Mouse (Mus musculus) testis, postnatal 10 days (tissue): Measurements from ENCODE around the gene Olfr411.

Experiments
- DNase-seq: peaks from one replicate; pipeline ENCODE4 v3.0.0; 2021; ENCODE audit warnings: low spot score

Gene Olfr411

GRCm38 (mm10) chr11:74352550-74352949 is at the start of gene Olfr411:
Gene Olfr411 (minus strand): TSS chr11:74352650.
- DNase-seq, result no peak

DNA sequence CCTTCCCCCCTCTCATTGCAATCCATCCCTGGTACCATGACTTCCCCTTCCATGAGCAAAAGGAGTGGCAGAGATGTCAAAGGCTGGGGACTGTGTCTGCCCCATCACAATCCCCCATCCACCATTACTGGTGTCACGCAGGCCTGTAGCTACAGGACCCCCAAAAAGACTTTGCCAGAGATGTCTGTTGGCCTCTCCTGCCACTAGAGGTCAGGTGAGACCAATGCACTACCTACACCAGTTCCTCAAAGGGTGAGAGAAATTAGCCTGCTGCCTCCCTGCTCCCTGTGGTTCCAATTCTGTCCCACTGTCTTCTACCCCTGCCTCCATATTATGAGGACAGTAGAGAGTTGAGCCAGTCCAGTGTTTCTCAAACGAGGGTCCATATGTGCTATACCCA is 49.7 kb upstream of the Olfr411 start:
- DNase-seq, result no peak

GRCm38 (mm10) chr11:74395583-74395982 is 43.1 kb upstream of the Olfr411 start:
- DNase-seq, result peak; percentile 57

DNA sequence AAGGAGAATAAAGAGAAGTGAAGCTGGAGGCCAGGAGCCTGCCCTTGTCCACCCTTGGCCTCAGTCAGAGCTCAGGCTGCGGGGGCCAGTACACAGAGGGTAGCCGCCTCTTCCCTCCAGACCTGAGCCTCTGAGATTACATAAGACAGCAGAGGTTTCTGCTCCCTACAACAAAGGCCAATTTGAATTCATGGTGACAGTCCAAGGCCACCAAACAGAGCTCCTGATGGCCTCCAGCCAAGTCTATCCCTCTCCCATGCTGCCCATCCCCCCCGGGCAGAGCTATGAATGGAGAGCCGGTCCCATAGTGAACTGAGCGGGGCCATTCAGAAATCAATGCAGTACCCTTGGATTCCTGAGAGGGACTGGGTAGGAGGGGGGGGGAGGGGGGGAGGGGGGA is 41.0 kb upstream of the Olfr411 start:
- DNase-seq, result peak; percentile 74

- DNase-seq, result no peak
Measured at GRCm38 (mm10) chr11:74392903-74393302, 40.5 kb upstream of the Olfr411 start.

DNA sequence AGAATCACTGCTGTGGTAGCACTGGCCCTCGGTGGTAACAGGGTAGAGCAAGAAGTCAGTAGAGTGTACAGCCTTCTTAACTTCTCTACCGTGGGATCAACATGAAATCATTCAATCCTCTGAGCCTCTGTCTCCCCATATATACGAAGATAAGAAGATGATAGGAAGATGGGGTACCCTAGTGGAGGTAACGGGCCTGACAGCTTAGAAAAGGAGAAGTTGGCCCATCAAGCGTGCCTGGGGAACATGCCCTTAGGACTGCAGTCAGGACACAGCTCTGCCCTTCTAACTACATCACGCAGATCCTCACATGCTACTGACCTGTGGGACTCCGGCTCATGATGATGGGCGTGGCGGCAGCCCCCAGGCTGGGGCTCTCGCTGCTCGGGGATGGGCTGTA is 39.4 kb upstream of the Olfr411 start:
- DNase-seq, result no peak

DNA sequence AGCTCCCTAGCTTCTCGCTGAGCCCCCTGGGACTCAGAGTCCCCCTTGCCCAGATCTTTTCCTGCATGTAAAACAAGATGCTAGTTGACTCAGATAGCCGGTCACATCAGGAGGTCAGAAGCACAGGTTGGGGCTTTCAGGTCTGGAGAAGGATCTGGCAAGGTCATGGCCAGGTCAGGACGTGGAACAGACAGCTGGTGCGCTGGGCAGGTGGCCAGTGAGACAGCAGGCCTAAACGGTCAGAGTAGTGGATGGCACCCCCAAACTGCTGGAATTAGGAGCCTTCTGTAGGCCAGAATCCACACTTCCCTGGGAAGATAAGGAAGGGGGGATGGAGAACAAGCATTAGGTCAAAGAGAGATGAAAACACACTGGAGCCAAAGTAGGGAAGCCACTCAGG is 34.8 kb upstream of the Olfr411 start:
- peak; percentile 54 for DNase-seq

- no peak for DNase-seq
Measured at GRCm38 (mm10) chr11:74385674-74386073, 33.2 kb upstream of the Olfr411 start.

DNA sequence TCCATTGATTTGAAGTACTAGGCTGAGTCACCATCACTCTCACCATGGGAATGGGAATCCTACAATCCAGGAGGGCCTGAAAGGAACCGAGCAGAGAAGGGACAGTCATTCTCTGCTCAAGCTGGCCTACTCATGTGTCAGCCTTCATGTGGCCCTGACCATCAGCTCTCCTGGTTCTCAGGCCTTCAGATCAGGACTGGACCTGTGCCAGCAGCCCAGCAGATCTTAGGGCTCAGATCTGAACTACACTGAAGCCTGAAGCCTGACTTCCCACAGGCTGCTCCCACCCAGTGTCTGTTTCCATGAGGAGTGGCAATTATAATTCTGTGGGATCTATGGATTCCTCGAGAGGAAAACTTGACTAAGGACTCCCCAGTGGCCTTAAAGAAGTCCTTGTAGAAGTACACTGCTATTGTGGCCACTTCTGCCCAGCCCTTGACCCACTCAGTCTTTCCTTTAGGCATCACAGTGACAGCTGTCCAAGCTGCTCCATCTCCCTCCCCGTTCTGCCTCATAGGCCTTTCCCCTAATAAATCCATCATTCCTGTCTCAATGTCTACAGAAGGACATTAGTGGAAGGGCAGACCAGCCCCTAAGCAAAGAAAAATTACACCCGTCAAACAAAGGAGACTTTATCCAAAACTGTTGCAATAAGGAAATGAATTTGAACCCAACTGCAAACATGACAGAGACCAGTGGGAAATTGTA is 26.9 kb upstream of the Olfr411 start:
- DNase-seq, result no peak

DNA sequence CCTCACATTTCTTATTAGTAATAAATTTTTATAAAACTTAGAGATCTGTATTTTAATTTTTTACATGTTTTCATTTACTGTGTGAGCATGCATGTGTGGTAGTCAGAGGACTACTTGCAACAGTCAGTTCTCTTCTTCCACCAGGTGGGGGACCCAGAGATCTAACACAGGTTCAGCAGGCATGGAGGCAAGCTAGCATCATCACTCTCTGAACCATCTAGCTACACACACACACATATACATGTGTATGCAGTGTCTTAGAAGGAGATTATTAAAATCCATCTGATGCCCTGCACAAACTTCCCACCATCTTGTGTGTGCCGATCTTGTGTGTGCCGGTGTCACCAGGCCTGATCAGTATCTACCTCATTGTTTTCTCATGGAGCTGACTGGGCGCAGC is 24.4 kb upstream of the Olfr411 start:
- DNase-seq, result peak; percentile 64

DNA sequence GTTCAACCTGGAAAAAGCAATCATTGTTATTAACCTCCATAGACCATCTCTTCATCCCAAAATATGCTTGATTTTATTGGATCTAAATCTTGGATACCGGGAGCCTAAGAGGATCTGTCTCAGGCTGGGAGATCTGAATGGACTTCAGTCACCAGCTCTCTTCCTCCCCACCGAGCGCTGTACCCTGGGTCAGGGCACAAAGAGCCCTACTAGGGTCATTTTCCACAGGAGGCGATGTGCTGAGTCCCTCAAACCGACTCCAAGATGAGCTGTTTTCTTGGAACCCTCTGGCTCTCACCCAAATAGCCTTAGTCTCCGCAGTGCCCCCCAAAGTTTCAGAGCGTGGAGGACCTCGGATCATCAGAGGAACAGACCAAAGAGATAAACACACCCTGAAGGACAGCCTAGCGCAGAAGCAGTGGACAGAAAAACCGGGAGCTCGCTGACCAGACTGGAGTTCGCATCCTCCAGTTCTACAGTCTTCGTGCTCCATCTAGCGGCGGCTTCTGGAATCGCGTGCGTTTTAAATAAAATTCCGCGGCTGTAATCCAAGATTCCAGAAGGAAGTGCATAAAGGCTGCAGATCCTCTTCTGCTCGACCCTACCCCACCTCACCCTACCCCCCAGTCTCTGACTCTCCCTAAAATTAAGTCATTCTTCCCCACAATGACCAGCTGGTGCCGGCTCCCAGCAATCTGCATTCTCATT is 19.1 kb upstream of the Olfr411 start:
- peak; percentile 88 for DNase-seq

- no peak for DNase-seq
Measured at GRCm38 (mm10) chr11:74361769-74362168, 9.3 kb upstream of the Olfr411 start, which contains the start of gene Olfr412. Gene Olfr412 (plus strand): TSS chr11:74362069.

GRCm38 (mm10) chr11:74337931-74338330 is 14.5 kb downstream of the Olfr411 start, which contains the start of gene Olfr410:
Gene Olfr410 (minus strand): TSS chr11:74338031.
- DNase-seq, result no peak

GRCm38 (mm10) chr11:74328781-74329180 is 23.7 kb downstream of the Olfr411 start:
- DNase-seq, result no peak

- DNase-seq, result no peak
Measured at GRCm38 (mm10) chr11:74326044-74326443, 26.4 kb downstream of the Olfr411 start.
